Mouse (Mus musculus) MEL (cell line): Measurements from ENCODE around the gene Dnah5.

Experiments used
- CHD2 ChIP-seq: IDR thresholded peaks from 2 replicates; pipeline ENCODE4 v1.6.1; 2011; ENCODE audit warnings: low read length, improper control_type of control experiment
- CTCF ChIP-seq, 3 experiments: IDR thresholded peaks in 2 of 3; conservative IDR thresholded peaks in 1 of 3; 2 replicates each; pipeline ENCODE4 v1.5.1; 2011 to 2012; ENCODE audit warnings: low read length in 3 of 3, low read depth in 2 of 3, mild to moderate bottlenecking in 2 of 3, improper control_type of control experiment in 1 of 3, inconsistent platforms in 1 of 3, mixed read lengths in 1 of 3, moderate library complexity in 1 of 3; ENCODE audit not compliant: control insufficient read depth in 1 of 3, insufficient read depth in 1 of 3, poor library complexity in 1 of 3, severe bottlenecking in 1 of 3
- HCFC1 ChIP-seq: IDR thresholded peaks from 2 replicates; pipeline ENCODE4 v1.6.1; 2012; ENCODE audit warnings: low read depth, mild to moderate bottlenecking, inconsistent platforms, low read length, improper control_type of control experiment, moderate library complexity
- MAX ChIP-seq: IDR thresholded peaks from 2 replicates; pipeline ENCODE4 v1.6.1; 2011; ENCODE audit warnings: low read length, improper control_type of control experiment
- MEF2A ChIP-seq: IDR thresholded peaks from 2 replicates; pipeline ENCODE4 v1.6.1; 2014; ENCODE audit warnings: low read depth, mild to moderate bottlenecking, inconsistent platforms, low read length, improper control_type of control experiment; ENCODE audit not compliant: poor library complexity, insufficient replicate concordance, severe bottlenecking; ENCODE audit errors: extremely low read depth
- POLR2A ChIP-seq, 2 experiments: IDR thresholded peaks; 2 replicates each; pipeline ENCODE4 v1.6.1; 2011 to 2012; ENCODE audit warnings: low read length in 2 of 2, mild to moderate bottlenecking in 2 of 2, control low read depth in 1 of 2, improper control_type of control experiment in 1 of 2, low read depth in 1 of 2, moderate library complexity in 1 of 2; ENCODE audit not compliant: control insufficient read depth in 1 of 2, insufficient read depth in 1 of 2, poor library complexity in 1 of 2
- ZMIZ1 ChIP-seq: IDR thresholded peaks from 2 replicates; pipeline ENCODE4 v1.6.1; 2012; ENCODE audit warnings: low read depth, mild to moderate bottlenecking, inconsistent platforms, low read length, improper control_type of control experiment, moderate library complexity

DNA sequence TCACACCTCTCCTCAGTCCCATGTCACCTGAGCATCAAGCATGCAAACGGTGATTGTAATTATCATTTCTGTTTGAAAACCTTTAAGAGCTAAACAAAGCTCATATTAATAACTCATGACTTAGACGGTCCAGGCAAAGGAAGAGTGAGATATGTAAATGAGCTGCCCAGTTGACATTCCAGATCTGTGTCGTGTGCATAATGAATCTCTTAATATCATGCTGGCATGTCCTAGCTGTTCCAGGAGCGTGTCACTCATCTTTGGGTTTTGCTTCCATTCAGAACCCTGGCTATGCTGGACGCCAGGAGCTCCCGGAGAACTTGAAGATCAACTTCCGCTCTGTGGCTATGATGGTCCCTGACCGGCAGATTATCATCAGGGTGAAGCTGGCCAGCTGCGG lies 123.9 kb downstream of the Dnah5 start:
- TF ChIP-seq CTCF (IDR thresholded peaks at IDR 0.05 in 2 of 3, conservative IDR thresholded peaks at IDR 0.05 in 1 of 3; ENCODE audit: control insufficient read depth in 1 of 3, insufficient read depth in 1 of 3, low read depth in 2 of 3, low read length in 3 of 3, poor library complexity in 1 of 3, severe bottlenecking in 1 of 3) (no peak), POLR2A (IDR thresholded peaks at IDR 0.05; ENCODE audit: control insufficient read depth in 1 of 2, insufficient read depth in 1 of 2, low read depth in 1 of 2, low read length in 2 of 2, poor library complexity in 1 of 2) (no peak), HCFC1 (no peak), MEF2A (no peak), CHD2 (no peak), ZMIZ1 (no peak), MAX (no peak)
